Mouse (Mus musculus) frontal cortex, adult (tissue): ENCODE measurements at regions not wholly inside any gene's neighbourhood (a gene's known extent, or its start where the extent isn't known, plus 50 kb on each side); places are given as distances from the start of the nearest gene placed in this dataset.
"Not testable (repeated sequence)": the region's sequence is repeated elsewhere in the genome, so short reads cannot be mapped to it uniquely, and the experiment has no call there.

Experiments used
- ATAC-seq: cut with Nextera tagmentation; 2 replicates; pipeline ENCODE4 v1.9.2; 2017; ENCODE audit warnings: mild to moderate bottlenecking, moderate library complexity, mixed read lengths; ENCODE audit not compliant: low TSS enrichment

- no peak for ATAC-seq
Observed at GRCm38 (mm10) chr4:4556126-4556525, 237.0 kb downstream of the Impad1 start.

GRCm38 (mm10) chr4:4550301-4550700 is 242.9 kb downstream of the Impad1 start:
- no peak for ATAC-seq

DNA sequence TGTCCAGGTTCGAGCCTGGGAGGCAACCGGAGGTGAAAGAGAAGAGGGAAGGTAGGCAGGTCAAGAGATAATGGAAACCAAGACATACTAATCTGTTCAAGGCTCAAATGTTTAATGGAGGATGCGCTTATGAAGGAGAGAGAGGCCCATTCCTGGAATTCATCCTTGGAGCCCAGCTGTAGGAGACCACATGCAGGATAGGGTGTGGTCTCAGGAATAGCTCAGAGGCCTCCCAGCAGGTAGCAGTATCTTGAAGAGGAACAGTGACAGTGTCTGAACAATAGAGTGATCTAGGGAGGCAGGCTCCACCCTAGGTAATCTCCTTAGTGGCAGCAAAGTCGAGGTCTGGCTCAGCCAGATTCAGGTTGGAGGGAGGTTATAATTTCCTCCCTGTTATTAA is 243.3 kb downstream of the Impad1 start:
- no peak for ATAC-seq

GRCm38 (mm10) chr4:4537172-4537753 is 255.9 kb downstream of the Impad1 start:
- no peak for ATAC-seq

DNA sequence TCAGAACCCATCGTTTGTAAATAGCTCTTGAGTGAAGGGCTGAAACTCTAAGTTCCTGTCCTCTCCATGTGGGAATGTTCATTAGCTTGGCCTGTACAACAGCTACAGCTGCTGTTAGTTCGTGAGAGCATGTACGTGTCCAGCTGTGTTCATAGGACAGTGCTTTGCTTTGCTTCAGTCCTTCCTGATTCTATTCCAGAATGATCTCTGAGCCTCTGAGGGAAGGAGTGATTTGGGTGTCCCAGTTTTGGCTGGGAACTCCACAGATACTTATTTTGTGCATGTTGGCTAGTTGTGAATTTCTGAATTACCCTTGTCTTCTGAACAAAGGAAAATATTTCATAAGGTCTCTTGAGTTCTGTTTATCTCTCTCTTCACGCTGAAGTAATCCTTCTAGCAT is 261.0 kb downstream of the Impad1 start:
- no peak for ATAC-seq

GRCm38 (mm10) chr4:4528311-4528710 is 264.8 kb downstream of the Impad1 start:
- ATAC-seq: no peak

DNA sequence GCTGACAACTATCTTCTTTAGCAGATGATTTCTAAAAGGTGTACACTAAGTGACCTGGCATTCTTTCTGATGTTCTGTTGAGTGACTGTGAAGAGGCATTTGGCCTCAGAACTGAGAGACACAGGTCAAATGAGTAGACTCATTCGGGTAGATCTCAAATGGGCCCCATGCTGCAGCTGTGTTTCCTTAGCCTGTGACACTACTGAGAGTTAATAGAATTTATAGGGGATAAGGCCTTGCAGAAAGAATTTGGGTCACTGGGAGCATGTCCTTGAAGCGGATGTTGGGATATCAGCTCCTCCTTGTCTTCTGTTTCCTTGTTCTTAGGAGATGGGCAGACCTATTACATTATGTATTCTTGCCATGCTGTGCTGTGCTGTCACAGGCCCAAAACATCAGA is 271.4 kb downstream of the Impad1 start:
- no peak for ATAC-seq

DNA sequence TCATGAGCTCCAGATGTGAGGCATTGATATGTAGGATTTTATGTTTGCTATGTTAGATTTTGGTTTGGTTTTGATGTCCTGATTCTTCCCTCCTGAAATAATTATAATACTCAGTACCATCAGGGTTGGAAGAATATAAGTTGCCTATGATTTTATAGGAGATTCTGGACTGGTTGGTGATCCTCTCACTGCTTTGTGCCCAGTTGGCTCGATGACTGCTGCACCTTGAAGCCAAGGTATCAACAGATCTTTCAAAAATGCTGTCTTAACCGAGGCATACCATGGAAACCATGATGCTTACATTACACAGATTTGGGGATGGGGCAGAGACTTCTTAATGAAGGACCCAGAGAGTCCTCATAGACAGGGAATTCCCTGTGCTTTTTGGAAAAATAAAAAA is 274.4 kb downstream of the Impad1 start:
- ATAC-seq: no peak

GRCm38 (mm10) chr4:4513351-4513750 is 279.8 kb downstream of the Impad1 start:
- no peak for ATAC-seq

DNA sequence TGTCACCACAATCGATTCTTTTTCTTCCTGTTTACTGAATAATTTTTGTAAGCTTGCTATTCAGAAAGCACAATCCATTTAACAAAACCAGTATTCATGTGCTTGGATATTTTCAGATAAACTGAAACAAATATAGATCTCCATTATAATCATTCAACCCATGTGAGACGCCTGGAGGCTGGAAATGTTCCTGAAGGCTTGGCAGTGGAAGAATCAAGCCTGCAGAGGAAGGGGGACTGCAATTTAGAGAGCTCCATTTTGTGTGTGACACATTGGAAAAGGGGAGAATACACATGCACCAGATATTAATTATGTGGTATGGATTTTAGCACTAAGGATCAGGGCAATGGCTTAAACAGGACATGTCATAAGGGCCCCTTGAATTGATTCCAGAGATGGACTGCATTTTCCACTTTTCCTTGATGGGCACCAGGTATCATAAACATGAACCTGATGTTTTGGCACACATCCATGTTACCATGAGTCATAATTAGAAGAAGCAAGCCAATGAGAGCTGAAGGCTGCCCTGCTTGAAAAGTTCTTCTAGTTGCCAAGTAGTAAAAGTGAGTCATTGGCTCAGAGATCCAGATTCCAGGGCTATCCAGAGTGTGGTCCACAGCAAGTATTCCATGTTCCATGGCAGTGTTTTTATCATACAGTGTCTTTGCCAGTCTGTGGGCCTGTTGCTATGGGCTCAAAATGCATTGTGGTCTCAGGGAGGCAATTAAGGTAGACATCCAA is 282.8 kb downstream of the Impad1 start:
- ATAC-seq: peak; percentile 57

GRCm38 (mm10) chr4:4509296-4509695 is 283.9 kb downstream of the Impad1 start:
- 0 out of 2 replicates have a peak, but pooled peaks have one; percentile 44 for ATAC-seq

DNA sequence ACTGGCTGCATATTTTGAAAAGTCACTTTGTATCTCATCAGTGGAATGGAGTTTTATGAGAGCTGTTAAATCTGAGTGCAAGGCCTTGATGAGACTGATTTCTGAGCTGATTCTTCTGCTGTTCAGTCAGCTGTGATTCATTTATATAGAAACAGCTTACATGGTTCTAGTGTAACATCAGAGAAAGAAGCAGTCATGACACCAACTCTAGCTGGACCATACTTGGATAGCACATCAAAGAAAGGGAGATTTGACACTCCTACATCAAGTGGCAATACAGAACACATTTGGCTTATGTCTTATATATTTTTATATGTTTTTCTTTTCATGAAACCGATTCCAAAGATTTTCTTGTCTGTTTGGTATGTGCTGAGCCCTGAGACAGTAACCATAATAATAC is 296.0 kb downstream of the Impad1 start:
- ATAC-seq: no peak

DNA sequence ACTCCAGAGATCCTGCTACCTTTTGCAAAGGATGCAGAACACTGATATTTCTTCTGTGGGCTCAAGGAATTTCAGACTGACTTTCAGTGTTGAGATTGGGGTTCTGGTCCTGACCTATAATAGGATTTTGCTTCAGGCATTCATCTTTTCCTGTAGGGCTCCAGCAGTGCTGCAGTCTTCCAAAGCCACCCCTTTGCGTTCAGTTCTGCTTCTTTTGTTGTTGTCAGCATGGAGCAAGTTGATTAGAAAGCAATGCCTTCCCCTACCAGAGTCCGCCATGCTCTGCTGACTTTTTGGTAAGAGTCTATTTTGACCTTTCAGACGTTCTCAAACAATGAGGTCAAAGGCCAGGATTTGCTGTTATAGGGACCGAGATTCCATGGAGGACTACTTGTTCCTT is 297.0 kb downstream of the Impad1 start:
- no peak for ATAC-seq

GRCm38 (mm10) chr4:4465169-4465714 is 327.9 kb downstream of the Impad1 start:
- ATAC-seq: no peak

DNA sequence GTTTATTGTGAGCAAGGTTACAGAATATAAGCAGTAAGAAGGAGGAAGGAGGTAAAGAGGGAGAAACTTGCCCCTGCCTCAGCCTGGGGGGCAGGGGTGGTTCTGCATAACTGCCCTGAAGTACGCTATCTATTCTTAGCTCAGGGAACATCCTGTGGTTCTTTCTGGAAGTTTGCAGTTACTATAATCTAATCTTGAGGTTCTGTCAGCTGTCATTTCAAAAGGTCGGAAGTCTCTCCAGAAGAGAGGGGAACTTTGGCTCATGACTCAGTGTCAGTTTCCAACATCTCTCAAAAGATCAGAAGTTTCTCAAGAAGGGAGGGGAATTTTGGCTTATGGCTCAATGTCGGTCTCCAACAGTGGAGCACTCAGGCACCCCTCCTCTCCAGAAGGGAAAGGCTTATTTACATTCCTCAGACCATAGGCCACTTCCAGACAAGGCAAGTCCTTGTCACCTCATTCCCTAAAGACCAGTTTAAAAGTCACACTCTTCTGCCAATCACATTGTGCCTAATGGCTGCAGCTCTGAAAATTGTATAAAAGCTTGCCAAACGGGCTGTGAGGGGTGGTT is 328.9 kb downstream of the Impad1 start:
- no peak for ATAC-seq

DNA sequence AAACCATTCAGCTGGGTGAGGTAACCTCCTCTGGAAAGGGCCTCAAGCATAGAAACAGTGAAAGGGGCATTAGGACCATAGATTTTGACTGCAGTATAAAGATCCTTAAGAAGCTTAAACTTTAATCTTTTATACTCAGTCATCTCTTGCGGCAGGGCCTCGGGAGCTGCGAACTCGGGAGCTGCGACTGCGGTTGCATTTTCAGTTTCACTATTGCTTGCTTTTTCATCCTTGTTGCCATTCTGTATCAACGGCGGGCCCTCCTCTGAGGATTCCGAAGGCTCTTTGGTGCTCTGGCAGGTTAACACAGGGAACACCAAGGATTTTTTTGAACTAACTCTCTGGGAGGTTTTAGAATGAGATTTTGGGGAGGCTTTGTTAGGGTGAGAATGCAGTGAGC is 333.9 kb downstream of the Impad1 start:
- ATAC-seq: no peak

- peak; percentile 94 for ATAC-seq
Observed at GRCm38 (mm10) chr4:4450104-4450503, 343.1 kb downstream of the Impad1 start.

DNA sequence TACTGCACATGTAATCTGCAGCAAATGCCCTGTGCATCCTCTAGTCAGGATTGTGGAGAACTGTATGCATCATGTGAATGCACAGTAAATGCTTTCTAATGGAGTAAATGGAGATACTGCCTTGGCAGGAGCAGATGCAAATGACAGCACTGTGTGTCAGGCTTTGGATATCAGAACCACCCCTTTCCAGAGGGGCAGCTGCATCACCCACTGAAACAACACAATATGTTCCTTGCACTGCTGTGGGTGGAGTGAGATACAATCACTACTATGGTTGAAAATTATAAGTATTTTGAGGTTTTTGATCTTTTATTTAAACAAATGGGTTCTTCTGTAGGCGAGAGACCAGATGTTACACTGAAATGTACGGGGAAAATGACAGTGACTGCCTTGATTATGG is 350.5 kb downstream of the Impad1 start:
- peak; percentile 84 for ATAC-seq

GRCm38 (mm10) chr4:4437559-4437958 is 355.6 kb downstream of the Impad1 start:
- ATAC-seq: no peak

GRCm38 (mm10) chr4:4424526-4424925 is 347.2 kb upstream of the Sdr16c6 start:
- not testable (repeated sequence) for ATAC-seq

- ATAC-seq: peak; percentile 93
Observed at GRCm38 (mm10) chr4:4403812-4404211, 326.5 kb upstream of the Sdr16c6 start.

GRCm38 (mm10) chr4:4397410-4397809 is 320.1 kb upstream of the Sdr16c6 start:
- peak; percentile 81 for ATAC-seq

DNA sequence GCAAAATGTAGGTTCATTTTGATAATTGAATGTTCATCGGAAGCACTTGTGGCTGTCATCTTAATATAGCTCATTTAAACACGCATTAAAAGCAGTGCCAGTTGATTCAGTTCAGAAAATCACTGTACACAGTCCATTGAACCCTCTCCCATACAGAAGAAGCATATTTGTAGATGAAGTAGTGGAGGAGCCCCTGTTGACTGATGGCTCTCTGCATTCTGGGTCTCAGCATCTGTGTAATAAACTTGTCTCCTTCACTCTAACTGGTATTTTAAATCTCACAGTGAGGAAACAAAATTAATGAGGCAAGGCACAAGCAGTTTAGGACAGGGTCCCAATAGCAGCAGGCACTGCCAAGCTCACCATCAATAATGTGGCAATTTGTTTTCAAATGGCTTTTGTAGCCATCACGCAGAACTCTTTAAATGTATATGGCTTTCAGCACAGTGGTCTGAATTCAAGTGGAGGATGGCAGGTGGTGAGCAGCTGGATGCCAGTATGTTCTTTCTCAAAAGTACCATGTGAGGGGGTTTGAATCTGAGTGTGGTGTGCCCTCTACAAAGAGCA is 302.8 kb upstream of the Sdr16c6 start:
- ATAC-seq: no peak
